ENCODE assay signal across 21 mouse cellular contexts in genomic region chr12:71642797-71643337, GRCm38 (mm10).
A peak's percentile ranks its signal among the peaks of the same experiment; 100 is the strongest.
DNase-seq lines count a peak whose midpoint lies in the region; ATAC-seq and TF ChIP-seq lines count a peak whose summit lies in the region.
"Had no signal": no experiment of that assay in that cellular context is flagged by ENCODE, and none has a peak within 500 bp of the region (broad histone marks: within the 10 kb centered on the region; RNA-seq: fewer than 3 reads in every experiment).

No protein-coding gene starts in this region.

- no peaks in the 10 kb centered on the region for H3K36me3 ChIP-seq in heart, embryonic 15.5 days
- H3K36me3 ChIP-seq in lung, postnatal 0 days (ENCODE audit: insufficient read depth, low read length), result no peaks in the 10 kb centered on the region
- H3K36me3 ChIP-seq: G1E; hindbrain, embryonic 15.5 days; liver, embryonic 12.5 days had no signal

- H3K9me3 ChIP-seq in heart, embryonic 15.5 days (replicated peaks), result no peaks in the 10 kb centered on the region
- no peaks in the 10 kb centered on the region for H3K9me3 ChIP-seq in lung, postnatal 0 days (ENCODE audit: low read length)
- H3K9me3 ChIP-seq: G1E; hindbrain, embryonic 15.5 days; liver, embryonic 12.5 days had no signal

- no peak for ATAC-seq in heart, embryonic 15.5 days (replicated peaks; ENCODE audit: insufficient number of reproducible peaks, insufficient read depth, low FRiP score, low read depth)
- no peak for ATAC-seq in lung, postnatal 0 days
- ATAC-seq: activated CD4-positive, CD25-positive, alpha-beta regulatory T cell, adult 4 months; forebrain, postnatal 0 days; liver, embryonic 12.5 days had no signal

- peak overlapping the region; percentile 13; the same call in 1 of the 2 replicates for H3K27ac ChIP-seq in heart, embryonic 15.5 days
- H3K27ac ChIP-seq in lung, postnatal 0 days (ENCODE audit: low read length), result no peak overlapping the region
- H3K27ac ChIP-seq in left cerebral cortex, adult 2 months, result no peak overlapping the region
- H3K27ac ChIP-seq: hindbrain, embryonic 15.5 days; liver, embryonic 12.5 days had no signal

- no peaks in the 10 kb centered on the region for H3K27me3 ChIP-seq in heart, embryonic 15.5 days
- no peaks in the 10 kb centered on the region for H3K27me3 ChIP-seq in lung, postnatal 0 days (replicated peaks; ENCODE audit: insufficient read depth, low read length)
- H3K27me3 ChIP-seq: CH12.LX; hindbrain, embryonic 15.5 days; liver, embryonic 12.5 days had no signal

- H3K4me2 ChIP-seq in heart, embryonic 15.5 days, result no peak overlapping the region
- H3K4me2 ChIP-seq in lung, postnatal 0 days (replicated peaks; ENCODE audit: low read depth, low read length), result no peak overlapping the region
- H3K4me2 ChIP-seq: hindbrain, embryonic 15.5 days; liver, embryonic 12.5 days had no signal

- no peak for DNase-seq in heart, postnatal 25 days (ENCODE audit: low spot score)
- DNase-seq in lung, postnatal 0 days (ENCODE audit: low spot score), result peak; percentile 17
- DNase-seq in lung, postnatal 25 days (ENCODE audit: low spot score), result no peak
- DNase-seq in mesoderm, embryonic 11.5 days (ENCODE audit: low read depth, low spot score), result peak; percentile 23
- no peak for DNase-seq in adrenal gland, adult 2 months
- no peak for DNase-seq in left cerebral cortex, adult 2 months (ENCODE audit: extremely low spot score in 1 of 2, low spot score in 2 of 2)
- DNase-seq: adrenal gland, postnatal 10 days; cerebellum, adult 8-10 months; forebrain, postnatal 0 days; gastrocnemius, postnatal 36 days; kidney, adult 18-20 months; layer of hippocampus, adult 9-11 months; lung, adult 18-20 months; lung, postnatal 4 days; right cerebral cortex, postnatal 4 days had no signal

- intact Hi-C loops in heart, postnatal 25 days (cut with DNase I), result no loop called here
- intact Hi-C loops in left cerebral cortex, adult 2 months (cut with DNase I), result no loop called here

- no peak overlapping the region for H3K4me3 ChIP-seq in heart, embryonic 15.5 days
- no peak overlapping the region for H3K4me3 ChIP-seq in lung, postnatal 0 days (ENCODE audit: low read depth, low read length)
- H3K4me3 ChIP-seq in left cerebral cortex, adult 2 months, result no peak overlapping the region
- H3K4me3 ChIP-seq: hindbrain, embryonic 15.5 days; liver, embryonic 12.5 days had no signal

- no peak for TF ChIP-seq CTCF in lung, postnatal 0 days (IDR thresholded peaks at IDR 0.05)
- no peak for TF ChIP-seq CTCF in left cerebral cortex, adult 2 months (IDR thresholded peaks at IDR 0.05)

- WGBS in heart, embryonic 15.5 days, result 64% methylated on average over 8 of the region's 8 CpGs
- WGBS in lung, postnatal 0 days, result 58% methylated on average over 8 of the region's 8 CpGs

- H3K4me1 ChIP-seq in heart, embryonic 15.5 days (replicated peaks), result peaks cover 19% of the 10 kb centered on the region
- no peaks in the 10 kb centered on the region for H3K4me1 ChIP-seq in lung, postnatal 0 days (ENCODE audit: insufficient read depth, low read depth, low read length)
- H3K4me1 ChIP-seq: liver, embryonic 12.5 days had no signal

- H3K9ac ChIP-seq in heart, embryonic 15.5 days, result no peak overlapping the region
- H3K9ac ChIP-seq in lung, postnatal 0 days (replicated peaks; ENCODE audit: low read depth), result no peak overlapping the region
- H3K9ac ChIP-seq: forebrain, postnatal 0 days; hindbrain, embryonic 15.5 days; liver, embryonic 12.5 days had no signal

- TF ChIP-seq EP300 in lung, postnatal 0 days (IDR thresholded peaks at IDR 0.05), result no peak

Comparison
In these comparisons a context has a peak if more than half of its experiments do, and no peak if none do; other contexts are left out.
1. DNase-seq: peak in lung, postnatal 0 days (single experiment) and mesoderm, embryonic 11.5 days (single experiment); none in heart, postnatal 25 days (single experiment), lung, postnatal 25 days (single experiment), adrenal gland, adult 2 months (single experiment) and left cerebral cortex, adult 2 months (0 of 2).